Mouse (Mus musculus) stomach, postnatal 0 days (tissue): ENCODE measurements around the gene Ccdc96. TPM values are rescaled to one million over a fixed set of nuclear protein-coding genes. Genes with fewer than 3 reads are reported as not detected.

Source experiments
- ATAC-seq: fragments of 200-750 bp; cut with Nextera tagmentation; 2 replicates; pipeline ENCODE4 v1.8.0; 2017; ENCODE audit not compliant: low FRiP score, low TSS enrichment
- DNase-seq: peaks from one replicate; pipeline ENCODE4 v3.0.0-alpha.2; 2016; ENCODE audit warnings: low spot score
- H3K27ac ChIP-seq: fragments of 300-500 bp; sonication (generic); replicated peaks from 2 replicates; pipeline ENCODE4 v1.5.1; 2014; ENCODE audit warnings: mild to moderate bottlenecking, control low read depth
- H3K27me3 ChIP-seq: fragments of 300-500 bp; sonication (generic); 2 replicates; pipeline ENCODE4 v1.6.1; 2014; ENCODE audit warnings: low read length; ENCODE audit not compliant: control insufficient read depth, insufficient read depth
- H3K36me3 ChIP-seq: fragments of 300-500 bp; sonication (generic); 2 replicates; pipeline ENCODE4 v1.6.1; 2014; ENCODE audit warnings: low read length, mixed read lengths; ENCODE audit not compliant: control insufficient read depth, insufficient read depth
- H3K4me1 ChIP-seq: fragments of 300-500 bp; sonication (generic); replicated peaks from 2 replicates; pipeline ENCODE4 v1.6.1; 2014; ENCODE audit warnings: antibody characterized with exemption; ENCODE audit not compliant: control insufficient read depth, insufficient read depth
- H3K4me2 ChIP-seq: fragments of 300-500 bp; sonication (generic); replicated peaks from 2 replicates; pipeline ENCODE4 v1.6.1; 2014; ENCODE audit warnings: low read depth, mild to moderate bottlenecking, control low read depth, moderate library complexity
- H3K4me3 ChIP-seq: fragments of 300-500 bp; sonication (generic); 2 replicates; pipeline ENCODE4 v1.5.1; 2014; ENCODE audit warnings: low read depth, low read length, control low read depth
- H3K9ac ChIP-seq: fragments of 300-500 bp; sonication (generic); 2 replicates; pipeline ENCODE4 v1.6.1; 2014; ENCODE audit warnings: mild to moderate bottlenecking, low read length, control low read depth, mixed read lengths
- H3K9me3 ChIP-seq: fragments of 300-500 bp; sonication (generic); 2 replicates; pipeline ENCODE4 v1.6.1; 2016; ENCODE audit warnings: low read length; ENCODE audit not compliant: control insufficient read depth
- CTCF ChIP-seq: IDR thresholded peaks from 2 replicates; pipeline ENCODE4 v1.5.1; 2016; ENCODE audit warnings: antibody characterized with exemption, low read depth, mild to moderate bottlenecking, moderate library complexity
- EP300 ChIP-seq: optimal IDR thresholded peaks from 2 replicates; pipeline ENCODE3; 2016; ENCODE audit warnings: antibody characterized with exemption
- WGBS: fragments of 180-500 bp; shearing (Covaris S2); extraction: QIAGEN DNeasy Blood & Tissue Kit; methylation state at CpG from one replicate; pipeline ENCODE4 v1.1.7; 2014; 5-methylcytosine and 5-hydroxymethylcytosine counted together
- polyA plus RNA-seq: library from polyadenylated mRNA; unstranded; fragments of >200 nt; fragmentation: Nextera tagmentation; extraction: Ambion mirVana; gene quantifications from 2 replicates; pipeline ENCODE4 v1.2.1, GENCODE M21; 2015

Gene Ccdc96
- polyA plus RNA-seq: 0.12 and 0.21 TPM in 2 replicates

GRCm38 (mm10) chr5:36484171-36484990, at the start of gene Ccdc96, which contains the start of gene Tada2b:
Ccdc96 (plus strand) TSS chr5:36484588.
Tada2b (minus strand) TSS chr5:36484285.
- Histone ChIP-seq H3K4me3 (peak within 1 kb of the TSS; percentile 89), H3K9ac (peak within 1 kb of the TSS; percentile 84), H3K9me3 (no peaks in the 10 kb centered on the region), H3K4me1 (peaks cover 12% of the 10 kb centered on the region), H3K36me3 (peaks cover 3% of the 10 kb centered on the region; the same call in 1 of the 2 replicates), H3K4me2 (peak within 1 kb of the TSS; percentile 92), H3K27me3 (no peaks in the 10 kb centered on the region), H3K27ac (peak within 1 kb of the TSS; percentile 69)
- TF ChIP-seq EP300 (no peak), CTCF (peak; percentile 67)
- peak; percentile 98 for DNase-seq
- ATAC-seq: peak; percentile 99
- WGBS: under 1% methylated on average over 81 of the region's 97 CpGs

GRCm38 (mm10) chr5:36436858-36437257, 47.5 kb upstream of the Ccdc96 start:
- Histone ChIP-seq H3K9ac (no peak overlapping the region), H3K4me2 (no peak overlapping the region), H3K4me1 (no peaks in the 10 kb centered on the region), H3K4me3 (no peak overlapping the region), H3K9me3 (no peaks in the 10 kb centered on the region), H3K27ac (no peak overlapping the region), H3K36me3 (no peaks in the 10 kb centered on the region), H3K27me3 (no peaks in the 10 kb centered on the region)
- DNase-seq (no peak), ATAC-seq (no peak)
- WGBS: 64% methylated on average over 4 of the region's 4 CpGs
- TF ChIP-seq EP300: no peak
- TF ChIP-seq CTCF: no peak

DNA sequence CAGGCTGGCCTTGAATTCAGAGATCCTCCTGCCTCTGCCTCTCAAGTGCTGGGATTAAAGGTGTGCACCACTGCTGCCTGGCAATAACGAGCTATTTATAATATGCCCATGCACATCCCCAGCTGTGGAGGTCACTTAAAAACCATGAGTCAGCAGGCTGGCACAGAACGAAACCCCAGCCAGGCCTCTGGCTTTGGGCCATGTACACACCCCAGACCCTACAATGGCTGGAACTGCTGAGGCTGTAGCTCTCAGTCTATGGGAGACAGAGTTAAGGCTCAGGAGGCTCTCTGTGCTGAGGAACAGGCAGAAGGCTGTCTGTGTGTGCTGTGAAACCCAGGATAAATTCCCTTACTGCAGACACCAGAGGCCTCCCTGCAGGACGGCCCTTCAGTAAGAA, 43.6 kb upstream of the Ccdc96 start:
- ATAC-seq (no peak), DNase-seq (no peak)
- no peaks in the 10 kb centered on the region for H3K27me3 ChIP-seq

GRCm38 (mm10) chr5:36444611-36445010, 39.8 kb upstream of the Ccdc96 start:
- TF ChIP-seq CTCF (no peak), EP300 (no peak)
- no peaks in the 10 kb centered on the region for H3K36me3 ChIP-seq
- no peak overlapping the region for H3K4me3 ChIP-seq
- H3K27ac ChIP-seq: no peak overlapping the region
- H3K27me3 ChIP-seq: no peaks in the 10 kb centered on the region
- WGBS: 63% methylated on average over 4 of the region's 4 CpGs
- no peaks in the 10 kb centered on the region for H3K4me1 ChIP-seq
- H3K9ac ChIP-seq: no peak overlapping the region
- no peaks in the 10 kb centered on the region for H3K9me3 ChIP-seq
- no peak overlapping the region for H3K4me2 ChIP-seq
- DNase-seq (no peak), ATAC-seq (no peak)

More for the DNA sequence above, 43.6 kb upstream of the Ccdc96 start:
- 47% methylated on average over 3 of the region's 3 CpGs for WGBS
- TF ChIP-seq EP300: no peak
- no peak for TF ChIP-seq CTCF
- no peaks in the 10 kb centered on the region for H3K36me3 ChIP-seq
- no peaks in the 10 kb centered on the region for H3K9me3 ChIP-seq
- no peak overlapping the region for H3K4me2 ChIP-seq
- no peaks in the 10 kb centered on the region for H3K4me1 ChIP-seq
- no peak overlapping the region for H3K27ac ChIP-seq
- no peak overlapping the region for H3K9ac ChIP-seq
- no peak overlapping the region for H3K4me3 ChIP-seq

DNA sequence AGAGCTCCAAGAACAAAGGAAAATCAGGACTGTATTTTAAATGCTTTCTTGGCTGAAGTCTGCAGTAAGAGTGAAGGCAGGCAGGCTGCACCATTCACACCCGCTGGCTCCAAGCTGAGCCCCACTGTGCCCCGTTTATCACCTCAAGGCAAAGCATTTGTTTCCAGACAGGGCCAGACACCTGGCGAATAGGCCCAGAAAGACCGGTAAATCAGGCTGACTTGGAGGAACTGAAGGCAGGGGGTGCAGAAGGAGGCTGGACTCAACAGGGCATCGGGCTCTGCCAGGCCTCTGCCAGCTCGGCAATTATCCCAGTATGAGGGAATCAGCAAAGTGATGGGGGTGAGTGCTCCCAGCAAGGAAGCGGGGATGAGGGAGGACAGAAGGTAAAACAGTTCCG, 39.4 kb upstream of the Ccdc96 start:
- ATAC-seq: no peak
- no peaks in the 10 kb centered on the region for H3K4me1 ChIP-seq

More for the DNA sequence above, 39.4 kb upstream of the Ccdc96 start:
- DNase-seq: peak; percentile 25
- no peaks in the 10 kb centered on the region for H3K36me3 ChIP-seq
- no peaks in the 10 kb centered on the region for H3K27me3 ChIP-seq
- no peak overlapping the region for H3K4me3 ChIP-seq
- no peak overlapping the region for H3K9ac ChIP-seq
- 23% methylated on average over 8 of the region's 8 CpGs for WGBS
- no peak overlapping the region for H3K4me2 ChIP-seq
- H3K9me3 ChIP-seq: no peaks in the 10 kb centered on the region
- H3K27ac ChIP-seq: no peak overlapping the region
- TF ChIP-seq CTCF (no peak), EP300 (no peak)
